Mouse (Mus musculus): ENCODE measurements around the gene Espn.

Gene Espn

DNA sequence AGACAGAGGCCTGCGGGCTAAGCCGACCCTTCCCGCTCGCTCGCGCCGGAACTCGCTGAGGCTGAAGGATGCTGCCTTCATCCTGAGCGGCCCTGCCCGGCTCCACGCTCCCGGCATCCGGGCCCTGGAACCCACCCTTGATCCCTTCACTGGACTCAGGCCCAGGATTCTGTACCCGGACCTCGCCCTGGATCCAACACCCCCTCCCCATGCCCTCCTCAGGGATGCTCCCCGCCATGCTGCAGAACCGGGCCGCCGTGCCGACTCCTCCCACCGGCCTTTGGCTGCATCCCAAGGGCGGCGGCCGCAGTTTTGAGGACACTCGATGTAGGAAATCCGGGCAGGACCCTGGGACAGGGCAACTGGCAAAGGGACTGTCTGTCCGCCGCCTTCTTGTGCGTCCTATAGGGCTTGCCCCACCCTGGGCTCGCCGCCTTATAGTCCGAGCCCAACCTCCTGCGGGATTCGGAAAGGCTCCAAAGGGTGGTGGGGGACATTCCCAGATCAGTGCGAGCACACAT lies 26.2 kb upstream of the Espn start:
- no peak for DNase-seq

- DNase-seq = peak; percentile 86 to 91
Observed at GRCm38 (mm10) chr4:152177537-152178343, 25.6 kb upstream of the Espn start, which contains the start of gene Acot7. Acot7 (plus strand) TSS chr4:152178134.

DNA sequence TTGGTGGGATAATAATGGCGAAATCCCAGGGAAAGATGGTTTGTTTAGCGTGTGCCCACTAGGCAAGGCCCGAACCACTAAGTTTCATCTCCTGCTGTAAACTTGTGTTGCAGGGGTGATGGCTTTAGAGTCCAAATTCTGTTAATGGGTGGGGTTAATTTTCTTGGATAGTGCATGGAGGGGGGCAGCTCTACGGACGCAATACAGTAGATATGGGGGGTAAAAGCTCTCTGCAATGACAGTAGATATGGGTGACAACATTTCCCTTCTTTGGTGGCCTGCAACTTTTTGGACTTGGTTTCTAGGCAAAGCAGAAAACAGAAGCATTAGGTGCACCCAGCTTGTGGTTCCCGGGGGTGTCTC lies 25.0 kb upstream of the Espn start:
- DNase-seq = no peak

DNA sequence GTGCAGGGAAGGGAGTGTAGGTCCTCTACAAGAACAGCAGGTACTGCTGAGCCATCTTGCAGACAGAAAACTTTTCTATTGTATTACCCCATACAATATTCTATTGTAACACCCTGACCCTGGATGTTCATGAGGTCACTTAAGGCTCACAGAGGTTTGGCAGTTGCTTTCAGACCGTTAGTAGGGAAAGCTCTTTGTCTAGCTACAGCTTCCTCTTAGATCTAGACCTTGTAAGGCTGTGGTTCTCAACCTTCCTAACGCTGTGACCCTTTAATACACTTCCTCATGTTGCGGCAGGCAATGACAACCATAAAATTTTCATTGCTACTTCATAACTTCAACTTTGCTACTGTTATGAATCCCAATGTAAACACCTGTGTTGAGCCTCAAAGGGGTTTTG lies 24.5 kb upstream of the Espn start:
- no peak for DNase-seq

GRCm38 (mm10) chr4:152173956-152174355 lies 21.8 kb upstream of the Espn start:
- DNase-seq = no peak

- peak; percentile 63 to 86 for DNase-seq
Observed at GRCm38 (mm10) chr4:152173041-152173440, 20.9 kb upstream of the Espn start.

GRCm38 (mm10) chr4:152171543-152171942 lies 19.4 kb upstream of the Espn start:
- DNase-seq = no peak

- no peak for DNase-seq
Observed at GRCm38 (mm10) chr4:152170286-152170685, 18.1 kb upstream of the Espn start.

GRCm38 (mm10) chr4:152169103-152169502 lies 16.9 kb upstream of the Espn start:
- no peak for DNase-seq

GRCm38 (mm10) chr4:152168052-152168451 lies 15.9 kb upstream of the Espn start:
- DNase-seq = no peak

DNA sequence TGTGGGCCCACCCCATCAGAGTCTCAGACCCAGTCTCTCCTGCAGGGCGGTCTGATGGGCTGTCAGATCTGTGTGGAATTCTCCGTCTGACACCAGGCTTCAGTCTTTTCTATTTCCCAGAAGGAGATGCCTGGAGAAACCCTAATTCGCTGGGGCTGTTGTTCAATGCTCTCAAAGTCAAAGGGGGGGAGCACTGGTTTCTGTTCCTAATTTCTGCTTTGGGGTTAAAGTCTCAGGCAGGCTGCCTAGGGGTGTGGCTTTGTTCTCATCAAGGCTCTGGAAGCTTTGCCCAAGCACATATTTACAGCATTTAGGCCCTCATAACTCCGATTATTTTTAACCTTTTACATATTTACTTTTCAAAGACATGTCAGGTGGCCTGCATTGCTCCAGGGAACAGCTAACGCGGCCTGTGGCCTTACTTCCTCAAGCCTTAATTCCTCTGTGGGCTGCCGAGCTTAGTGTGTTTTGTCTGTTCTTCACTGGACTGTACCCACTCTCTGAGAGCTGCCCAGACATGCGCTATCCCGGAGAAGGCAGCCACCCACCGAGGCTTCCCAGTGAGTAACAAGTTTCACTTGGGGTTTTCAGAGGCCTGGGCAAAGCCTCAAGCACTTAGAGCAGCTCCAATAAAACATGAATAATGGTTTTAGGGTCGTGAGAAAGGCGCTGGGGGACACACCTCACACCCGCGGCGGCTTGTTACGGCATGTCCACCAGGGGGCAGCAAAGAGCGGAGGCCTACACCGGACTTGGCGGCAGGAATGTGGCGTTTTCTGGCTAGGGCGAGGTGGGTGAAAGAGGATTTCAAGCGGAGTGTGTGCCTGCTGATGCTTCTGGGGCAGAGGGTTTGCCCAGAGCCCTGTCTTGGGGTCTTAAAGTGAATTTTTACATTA lies 13.1 kb upstream of the Espn start:
- peak; percentile 58 to 83 for DNase-seq

DNA sequence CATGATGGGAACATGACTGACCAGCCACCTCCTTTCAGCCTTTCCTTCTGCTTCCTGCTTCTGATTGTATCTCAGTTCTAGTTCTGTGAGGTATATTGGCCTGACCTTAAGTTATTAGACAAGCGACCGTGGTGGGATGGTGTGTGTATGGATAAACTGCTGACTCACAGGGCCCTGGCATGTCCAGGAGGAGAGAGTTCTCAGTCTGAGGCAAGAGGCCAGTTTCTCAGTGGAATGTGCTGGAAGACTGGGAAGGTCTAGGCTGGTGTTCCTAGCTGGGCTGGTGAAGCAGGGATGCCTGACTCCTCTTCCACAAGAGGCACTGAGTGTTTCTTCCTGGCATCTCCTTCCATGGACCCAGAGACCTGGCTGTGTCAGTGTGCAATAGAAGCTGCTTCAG lies 10.6 kb upstream of the Espn start:
- no peak for DNase-seq

DNA sequence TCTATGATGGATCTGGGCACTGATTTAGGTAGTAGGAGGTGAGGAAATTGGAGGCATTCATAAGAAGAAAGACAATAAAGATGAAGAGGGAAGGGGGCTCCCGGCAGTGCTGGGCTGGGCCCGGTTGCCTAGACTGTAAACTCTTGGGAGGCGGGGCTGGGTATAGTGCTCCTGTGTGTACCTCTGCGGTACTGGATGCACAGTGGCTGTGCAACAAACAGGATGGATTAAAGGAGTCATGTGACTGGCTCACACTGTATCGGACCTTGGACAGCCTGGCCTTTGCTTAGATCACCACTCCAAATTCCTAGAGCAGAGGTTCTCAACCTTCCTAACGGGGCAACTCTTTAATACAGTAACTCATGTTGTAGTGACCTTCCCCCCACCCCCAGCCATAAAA lies 9.4 kb upstream of the Espn start:
- no peak for DNase-seq

DNA sequence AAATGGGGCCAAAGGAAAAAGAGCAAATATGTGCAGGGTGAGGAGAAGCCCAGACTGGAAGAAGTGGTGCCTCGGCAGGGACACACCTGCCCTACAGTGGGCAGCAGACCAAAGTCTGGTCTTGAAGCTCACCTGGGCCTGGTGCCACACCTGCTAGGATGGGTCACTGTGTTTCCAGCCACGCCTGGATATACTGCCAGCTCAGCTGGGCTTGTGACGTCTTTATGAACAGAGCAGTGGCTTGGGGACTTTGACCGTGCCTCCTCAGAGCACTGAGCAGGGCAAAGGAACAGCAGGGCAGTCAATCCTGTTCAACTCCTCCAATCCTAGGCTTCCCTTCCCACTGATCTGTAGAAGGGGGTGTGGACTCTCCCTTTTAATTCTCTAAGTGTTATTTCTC lies 8.6 kb upstream of the Espn start:
- DNase-seq = no peak

- no peak for DNase-seq
Observed at GRCm38 (mm10) chr4:152159285-152159678, 7.1 kb upstream of the Espn start.

GRCm38 (mm10) chr4:152158585-152159284 lies 6.6 kb upstream of the Espn start, which contains the start of gene Hes2:
Hes2 (plus strand) TSS chr4:152158867.
- DNase-seq = no peak

DNA sequence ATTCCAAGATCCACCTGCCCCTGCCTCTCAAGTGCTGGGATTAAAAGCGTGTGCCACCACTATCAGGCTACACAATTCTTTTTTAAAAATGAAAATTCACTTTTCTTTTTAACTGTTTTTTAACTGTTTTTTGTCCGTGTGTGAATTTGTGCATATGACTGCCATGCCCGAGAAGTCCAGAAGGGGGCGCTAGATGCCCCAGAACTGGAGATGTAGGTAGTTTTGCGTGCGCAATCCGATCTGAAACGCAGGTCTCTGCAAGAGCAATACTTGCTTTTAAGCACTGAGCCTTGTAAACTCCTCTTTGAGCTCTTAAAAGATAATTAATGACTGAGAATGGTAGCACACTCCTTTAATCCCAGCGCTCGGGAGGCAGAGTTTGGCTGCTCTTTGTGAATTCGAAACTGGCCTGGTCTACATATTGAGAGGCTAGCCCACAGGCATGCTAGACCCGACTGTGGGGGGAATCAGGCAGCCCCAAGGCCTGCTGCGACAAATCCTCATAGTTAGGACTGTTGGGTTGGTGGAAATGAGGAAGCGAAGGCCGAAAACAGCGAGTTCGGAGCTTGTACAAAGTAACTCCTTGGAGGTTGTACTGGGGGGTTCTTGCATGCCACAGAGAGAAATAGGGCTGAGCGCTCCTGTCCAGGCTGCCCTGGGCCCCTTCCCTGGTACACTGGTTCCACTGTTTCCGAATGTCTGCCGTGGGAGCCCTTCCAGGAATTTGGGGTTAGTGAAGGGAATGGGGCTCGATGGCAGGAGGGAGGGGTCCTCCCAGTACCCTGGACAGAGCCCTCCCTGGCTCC lies 5.8 kb upstream of the Espn start:
- peak in 1 of 2 experiments; percentile 62 for DNase-seq

DNA sequence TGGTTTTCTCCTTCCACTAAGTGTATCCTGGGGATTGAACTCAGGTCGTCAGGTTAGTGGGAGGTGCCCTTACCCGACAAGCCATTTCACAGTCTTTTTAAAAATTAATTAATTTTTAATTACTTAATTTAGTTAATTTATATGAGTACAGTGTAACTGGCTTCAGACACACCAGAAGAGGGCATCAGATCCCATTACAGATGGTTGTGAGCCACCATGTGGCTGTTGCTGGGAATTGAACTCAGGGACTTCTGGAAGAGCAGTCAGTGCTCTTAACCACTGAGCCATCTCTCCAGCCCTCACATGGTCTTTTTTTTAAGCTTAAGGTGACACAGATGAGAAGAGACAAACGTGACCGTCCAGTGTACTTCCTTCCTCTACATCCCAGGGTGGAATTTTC lies 2.8 kb upstream of the Espn start:
- no peak for DNase-seq

- peak; percentile 84 to 95 for DNase-seq
Observed at GRCm38 (mm10) chr4:152153771-152154177, 1.6 kb upstream of the Espn start.

DNA sequence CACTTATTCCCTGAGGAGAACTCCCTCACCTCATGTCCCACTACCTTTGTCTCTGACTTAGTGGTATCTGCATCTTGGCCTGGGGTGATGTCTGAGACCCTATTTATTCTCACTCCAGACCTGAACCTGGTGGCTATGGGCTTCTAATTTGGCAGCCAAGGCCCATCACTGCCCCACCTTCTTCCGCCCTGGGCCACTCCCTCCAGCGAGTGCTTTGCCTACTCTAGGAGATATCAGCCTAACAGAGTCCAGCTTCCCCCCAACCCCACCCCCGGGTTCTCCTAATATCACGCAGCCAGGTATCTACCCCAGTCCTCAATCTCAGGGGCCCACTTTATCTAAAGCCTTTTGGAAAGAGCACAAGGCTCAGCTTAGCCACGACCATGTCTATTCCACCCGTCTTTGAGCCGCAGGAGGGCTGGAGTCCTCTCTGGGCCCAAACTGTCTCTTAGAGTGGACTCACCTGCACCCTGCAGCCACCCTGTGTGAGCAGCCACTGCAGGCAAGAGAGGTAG lies 663 bp downstream of the Espn start:
- DNase-seq = no peak

DNA sequence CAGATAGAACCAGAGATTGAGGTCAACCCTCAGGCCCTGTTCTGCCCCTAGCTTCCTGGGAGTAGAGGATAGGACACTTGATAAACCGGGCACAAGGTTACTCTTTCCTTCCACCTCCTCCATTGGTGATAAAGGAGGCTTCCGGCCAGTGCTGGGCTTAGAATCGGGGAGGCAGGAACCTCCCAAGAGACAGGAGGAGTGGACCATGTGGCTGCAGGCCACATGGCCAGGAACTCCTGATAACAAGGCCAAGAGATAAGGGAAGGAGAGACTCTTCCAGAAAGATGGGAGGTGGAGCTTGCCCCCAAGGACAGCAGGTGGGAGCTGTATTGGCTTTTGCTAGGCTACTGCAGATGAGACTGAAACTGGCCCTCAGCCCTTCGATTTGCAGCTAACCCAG lies 1.6 kb downstream of the Espn start:
- no peak for DNase-seq

Data from spleen, adult 18-20 months (tissue).